Mouse (Mus musculus) layer of hippocampus, adult 8-10 months (tissue): ENCODE measurements around the gene Ecsit. TPM values are rescaled to one million over a fixed set of nuclear protein-coding genes. Genes with fewer than 3 reads are reported as not detected.
A peak's percentile ranks its signal among the peaks of the same experiment; 100 is the strongest.

Experiments
- DNase-seq, 2 experiments: peaks; one replicate each; pipeline ENCODE4 v3.0.0; 2022; ENCODE audit warnings: low spot score in 2 of 2
- total RNA-seq, 4 experiments: library from RNA; stranded (reverse); gene quantifications; 2 replicates each; pipeline ENCODE4 v1.2.4; 2022

Gene Ecsit
- total RNA-seq, result 10 to 100 TPM; 43.7 to 51.6 (median 45.7) TPM

DNA sequence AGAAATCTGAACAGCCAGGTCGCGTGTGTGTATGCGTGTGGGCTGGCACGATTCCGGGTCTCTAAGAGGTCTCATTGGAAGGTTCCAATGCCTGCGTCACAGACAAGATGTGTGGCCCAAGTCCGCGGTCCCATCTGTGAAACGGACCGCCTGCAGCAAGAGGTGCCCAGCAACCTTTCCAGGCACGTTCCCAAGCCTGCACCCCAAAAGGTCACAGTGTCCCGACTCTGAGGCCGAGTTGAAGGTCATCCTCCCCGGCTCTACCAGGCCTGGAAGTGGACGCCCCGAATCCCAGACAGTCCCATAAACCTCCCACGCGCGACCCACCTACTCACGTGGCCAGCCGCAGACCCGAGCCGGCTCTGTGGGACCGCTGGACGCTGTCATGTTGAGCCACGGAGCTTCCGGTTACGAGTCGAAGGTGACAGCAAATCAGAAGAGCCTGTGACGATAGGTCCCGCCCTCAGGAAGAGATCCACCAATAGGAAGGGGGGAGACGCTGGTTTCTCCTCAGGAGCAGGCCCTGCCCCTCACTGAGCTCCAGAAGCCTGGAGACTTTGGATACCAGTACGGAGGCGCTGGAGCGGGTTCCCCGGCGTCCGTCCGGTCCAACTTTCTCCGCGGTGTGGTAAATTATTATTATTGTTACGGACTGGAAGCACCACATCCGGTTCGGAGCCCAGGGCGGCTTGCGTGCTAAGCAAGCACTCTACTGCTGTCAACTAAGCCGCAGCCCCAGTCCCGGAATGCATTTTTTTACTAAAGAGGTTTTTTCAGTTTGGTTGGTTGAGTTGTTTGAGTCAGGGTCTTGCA lies at the start of gene Ecsit:
TSS of gene Ecsit (minus strand) at position 417 of the 813 bp plus-strand sequence.
- peak; percentile 95 to 96 for DNase-seq

DNA sequence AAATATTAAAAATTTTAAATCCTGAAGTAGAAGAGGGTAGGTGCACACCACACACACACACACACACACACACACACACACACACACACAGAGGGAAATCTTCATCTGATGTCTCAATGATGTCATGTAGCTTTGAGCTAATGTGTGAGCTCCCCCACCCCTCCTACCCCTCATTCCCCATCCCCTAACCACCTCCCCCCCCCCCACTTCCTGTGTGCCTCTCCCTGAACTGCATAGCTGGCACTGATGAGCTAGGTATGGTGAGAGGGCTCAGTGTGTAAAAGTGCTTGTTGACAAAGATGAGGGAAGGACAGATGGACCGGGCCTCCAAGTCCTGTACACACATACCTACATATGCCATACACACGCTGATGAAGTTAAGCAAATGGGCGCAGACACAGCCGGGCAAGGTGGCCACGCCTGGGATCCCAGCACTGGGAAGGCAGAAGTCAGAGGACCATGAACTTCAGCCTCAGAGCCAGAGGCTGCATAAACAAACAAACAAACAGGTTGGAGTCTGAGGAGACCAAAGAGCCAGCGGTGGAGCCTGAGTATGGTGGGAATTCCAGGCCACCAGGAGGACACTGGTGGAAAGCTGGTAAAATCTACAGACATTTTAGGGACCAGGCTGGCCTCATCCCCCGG lies 49.1 kb upstream of the Ecsit start:
- no peak for DNase-seq

DNA sequence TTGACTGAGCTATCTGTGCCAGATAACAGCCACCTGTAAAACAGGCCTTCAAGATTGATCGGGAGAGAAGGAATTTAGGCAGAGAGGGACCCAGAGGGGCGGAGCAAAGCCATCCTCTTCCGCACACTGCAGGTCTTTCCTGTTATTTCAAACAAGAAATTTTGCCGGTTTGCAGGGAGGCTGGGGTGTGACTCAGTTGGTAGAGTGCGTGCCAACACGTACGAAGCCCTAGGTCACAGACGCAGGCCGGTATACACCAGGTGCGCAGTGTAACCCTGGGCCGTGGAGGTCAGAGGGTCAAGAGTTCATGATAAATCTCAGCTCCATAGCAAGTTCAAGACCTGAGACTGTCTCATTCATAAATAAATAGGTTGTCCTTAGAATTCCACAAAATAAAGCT lies 47.0 kb upstream of the Ecsit start:
- DNase-seq, result no peak

DNA sequence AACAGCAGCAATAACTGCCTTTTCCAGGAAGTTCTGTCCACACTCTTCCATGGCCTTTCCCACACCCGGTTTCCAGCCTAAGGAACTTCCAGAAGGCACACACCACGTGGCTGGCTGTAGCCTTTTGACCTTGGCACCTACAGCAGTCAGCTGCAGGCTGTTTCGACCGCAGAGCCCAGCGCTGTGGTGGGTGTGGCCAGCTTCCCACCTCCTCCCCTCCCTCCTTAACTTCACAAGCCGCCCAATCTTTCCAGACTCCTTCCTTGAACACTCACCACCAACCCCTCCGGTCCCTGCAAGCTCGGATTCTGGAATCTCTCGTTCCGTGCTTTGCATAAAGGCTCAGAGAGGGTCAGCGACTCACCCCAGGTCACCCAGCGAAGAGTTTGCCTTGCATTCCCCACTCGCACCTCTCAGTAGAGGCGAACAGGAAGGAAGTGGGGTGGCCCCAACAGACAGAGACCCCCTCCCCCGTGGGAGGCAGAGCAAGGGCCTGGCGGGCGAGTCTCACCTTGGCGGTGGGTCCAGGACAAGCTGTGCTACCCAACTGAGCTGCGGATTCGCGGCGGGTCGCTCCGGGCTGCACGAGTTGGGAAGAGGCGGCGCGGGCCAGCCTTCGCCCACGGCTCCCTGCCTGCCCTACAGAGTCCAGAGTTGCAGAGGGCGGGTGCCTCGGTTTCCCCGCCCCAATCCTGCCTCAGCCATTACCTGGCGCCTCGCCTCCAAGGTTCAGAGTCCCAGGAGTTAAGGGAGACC lies 46.2 kb upstream of the Ecsit start:
- no peak for DNase-seq

DNA sequence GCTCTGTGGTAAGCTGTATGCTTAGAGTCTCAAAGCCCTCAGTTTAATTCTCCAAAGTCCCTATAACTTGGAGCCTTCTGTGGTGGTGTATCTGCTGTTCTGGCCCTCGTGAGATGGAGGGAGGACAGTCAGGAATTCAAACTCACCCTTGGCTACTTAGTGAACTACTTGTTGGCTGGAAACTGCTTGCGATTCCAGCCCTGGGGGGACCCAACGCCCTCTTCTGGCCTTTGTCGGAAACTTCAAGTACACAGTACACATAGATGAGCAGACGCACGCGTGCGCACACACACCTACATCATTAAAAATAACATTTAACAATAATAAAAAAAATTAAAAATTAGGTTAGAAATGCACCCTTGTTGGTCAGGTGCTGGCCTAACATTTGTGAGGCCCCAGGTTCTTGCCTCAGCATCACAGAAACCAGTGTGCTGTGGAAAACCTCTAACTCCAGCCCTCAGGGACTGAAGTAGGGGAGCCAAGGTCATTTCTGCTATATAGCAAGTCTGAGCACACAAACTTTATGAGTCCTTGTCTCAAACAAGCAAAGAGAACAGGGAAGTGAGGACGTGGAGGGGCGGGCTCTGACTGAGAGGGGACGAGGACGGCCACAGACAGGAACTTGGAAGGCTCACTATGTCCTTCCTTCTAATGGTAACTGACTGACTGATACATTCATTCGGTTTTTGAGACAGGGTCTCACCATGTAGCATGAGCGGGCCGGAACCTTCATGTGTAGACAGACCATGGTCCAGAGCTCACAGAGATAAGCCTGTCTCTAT lies 40.2 kb upstream of the Ecsit start:
- DNase-seq, result no peak

DNA sequence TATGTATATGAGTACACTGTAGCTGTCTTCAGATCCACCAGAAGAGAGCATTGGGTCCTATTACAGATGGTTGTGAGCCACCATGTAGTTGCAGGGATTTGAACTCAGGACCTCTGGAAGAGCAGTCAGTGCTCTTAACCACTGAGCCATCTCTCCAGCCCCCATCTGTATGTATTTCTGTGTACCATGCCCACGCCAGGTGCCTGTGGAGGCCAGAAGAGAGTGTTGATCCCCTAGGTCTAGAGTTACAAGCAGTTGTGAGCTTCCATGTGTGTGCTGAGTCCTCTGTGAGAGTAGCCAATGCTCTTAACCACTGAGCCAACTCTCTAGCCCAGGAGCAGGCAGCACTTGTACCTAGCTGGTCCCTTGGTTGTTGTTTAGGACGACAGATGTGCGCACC lies 38.9 kb upstream of the Ecsit start:
- no peak for DNase-seq

DNA sequence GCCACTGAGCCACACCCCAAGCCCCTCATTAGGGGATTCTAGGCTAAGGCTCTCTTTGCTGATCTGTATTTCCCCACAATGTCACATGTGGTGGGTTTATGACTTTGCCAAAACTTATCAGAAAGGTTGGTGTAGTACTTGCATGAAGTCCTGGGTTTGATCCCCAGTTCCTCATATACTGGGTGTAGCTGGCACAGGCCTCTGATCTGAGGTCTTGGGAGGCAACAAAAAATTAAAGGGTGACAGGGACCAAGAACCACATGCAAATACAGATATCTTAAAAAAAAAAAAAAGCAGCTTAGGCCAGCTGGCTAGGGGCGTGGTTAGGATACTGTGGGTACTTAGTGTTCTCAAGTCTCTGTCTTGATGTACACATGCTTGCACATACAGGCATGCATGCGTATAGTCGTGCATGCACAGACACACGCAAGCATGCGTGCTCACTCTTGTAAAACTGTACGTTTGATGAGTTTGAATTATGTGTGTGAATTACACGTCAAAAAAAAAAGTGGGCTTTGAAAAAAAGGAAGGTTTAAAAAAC lies 37.9 kb upstream of the Ecsit start:
- no peak for DNase-seq

DNA sequence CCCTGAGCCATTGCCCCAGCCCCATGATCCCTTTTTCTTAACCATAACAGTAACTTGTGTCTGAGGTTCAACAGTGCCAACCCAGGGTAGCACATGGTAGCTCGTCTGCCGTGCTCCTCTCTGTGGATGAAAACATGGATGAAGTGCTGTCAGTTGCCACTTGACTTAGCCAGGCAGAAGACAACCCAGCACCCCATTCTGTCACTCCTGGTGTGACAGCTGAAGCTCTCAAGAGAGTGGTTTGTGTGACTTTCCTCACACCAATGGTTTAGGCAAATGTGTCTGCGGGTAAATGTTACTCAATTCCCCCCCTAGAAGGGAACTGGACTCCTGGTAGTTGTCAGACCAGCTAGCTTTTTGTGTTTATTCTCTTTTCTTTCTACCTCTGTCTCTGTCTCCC lies 36.8 kb upstream of the Ecsit start:
- no peak for DNase-seq

DNA sequence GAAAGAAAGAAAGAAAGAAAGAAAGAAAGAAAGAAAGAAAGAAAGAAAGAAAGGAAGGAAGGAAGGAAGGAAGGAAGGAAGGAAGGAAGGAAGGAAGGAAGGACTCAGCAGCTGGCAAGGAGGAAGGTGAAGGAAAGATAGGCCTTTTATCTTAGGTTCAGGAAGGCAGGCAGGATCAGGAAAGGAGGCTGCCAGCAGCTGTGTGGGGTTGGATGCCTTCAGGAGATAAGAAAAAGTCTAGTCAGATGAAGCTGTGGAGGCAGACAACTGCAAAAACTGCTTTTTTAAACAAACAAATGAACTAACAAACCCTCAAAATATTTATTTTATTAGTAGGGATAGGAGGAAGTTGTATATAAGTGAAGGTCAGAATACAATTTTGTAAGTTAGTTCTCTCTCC lies 36.3 kb upstream of the Ecsit start:
- DNase-seq, result no peak

DNA sequence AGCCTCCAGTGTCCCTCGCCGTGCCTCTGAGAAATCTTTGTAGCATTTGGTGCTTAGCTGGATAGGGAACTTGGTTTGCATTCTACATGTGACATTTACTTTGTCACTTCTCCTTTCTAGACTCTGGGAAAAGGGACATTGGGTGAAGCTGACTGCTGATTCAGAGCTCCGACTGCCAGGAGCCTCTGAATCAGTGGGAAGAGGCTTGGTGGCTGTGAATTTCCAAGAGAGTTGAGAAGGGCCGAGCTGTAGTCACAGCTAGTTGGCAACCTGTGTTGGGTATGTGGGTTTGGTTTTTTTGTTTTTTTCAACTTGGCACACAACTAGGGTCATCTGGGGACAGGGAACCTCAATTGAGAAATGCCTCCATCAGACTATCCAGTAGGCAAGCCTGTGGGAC lies 34.3 kb upstream of the Ecsit start:
- peak in 1 of 2 experiments; percentile 31 for DNase-seq

DNA sequence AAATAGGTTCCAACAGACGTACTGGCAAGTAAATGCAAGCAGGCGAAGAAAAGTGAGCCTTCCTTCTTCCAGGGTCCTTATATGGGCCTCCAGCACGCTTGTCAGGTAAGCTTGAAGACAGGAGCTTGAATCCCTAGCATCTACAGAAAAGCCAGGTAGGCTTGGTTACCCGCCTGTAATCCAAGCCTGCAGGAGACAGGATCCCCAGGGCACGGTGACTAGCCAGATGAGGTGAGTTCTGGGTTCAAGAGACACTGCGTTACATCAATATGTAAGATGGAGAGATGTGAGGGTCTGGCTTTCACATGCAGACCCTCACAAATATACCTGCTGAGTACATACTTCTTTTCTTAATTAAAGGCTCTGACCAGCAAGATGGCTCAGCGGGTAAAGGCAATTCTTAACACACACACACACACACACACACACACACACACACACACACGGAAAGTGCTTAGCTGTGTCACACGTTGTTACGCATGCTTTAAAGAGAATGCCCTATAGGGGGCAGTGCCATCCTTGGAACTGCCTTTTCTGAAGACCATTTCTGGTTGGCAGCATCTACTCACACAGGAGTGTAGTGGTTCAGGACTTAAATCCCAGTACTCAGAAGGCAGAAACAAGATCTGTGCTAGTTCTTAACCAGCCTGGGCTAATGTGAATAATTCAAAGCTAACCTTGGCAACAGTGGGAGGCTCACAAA lies 32.7 kb upstream of the Ecsit start:
- DNase-seq, result peak in 1 of 2 experiments; percentile 43

DNA sequence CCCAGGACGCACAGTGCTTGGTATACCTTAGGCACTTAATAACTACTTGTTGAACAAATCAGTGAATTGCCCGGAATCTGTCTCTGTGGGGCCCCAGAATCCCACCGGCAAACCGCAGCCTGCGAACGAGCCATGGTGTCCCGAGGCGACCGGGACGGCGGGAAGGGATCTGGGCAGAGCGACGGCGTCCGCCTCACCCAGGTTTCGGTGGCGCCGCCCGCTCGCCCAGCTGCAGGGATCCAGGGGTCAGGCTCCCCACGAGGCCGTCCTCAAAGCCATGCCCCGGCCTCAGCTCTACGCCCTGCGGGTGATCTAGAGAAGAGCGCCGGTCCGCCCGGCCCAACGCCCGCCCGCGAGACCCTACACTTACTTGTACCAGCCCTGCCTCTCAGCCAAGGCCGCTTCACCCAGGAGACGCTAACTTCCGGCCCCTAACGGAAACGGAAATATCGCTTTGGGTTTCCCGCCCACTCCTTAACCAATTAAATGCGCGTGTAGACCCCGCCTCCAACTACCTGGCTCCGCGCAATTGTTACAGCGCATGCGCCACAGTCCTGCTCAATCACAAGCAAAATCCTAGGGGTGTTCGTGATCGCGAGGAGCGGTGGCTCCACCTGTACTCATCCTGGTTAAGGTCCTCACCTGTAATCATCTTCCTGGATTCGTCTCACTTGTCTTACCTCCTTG lies 31.6 kb upstream of the Ecsit start, which contains the start of gene Elof1:
TSS of gene Elof1 (minus strand) at position 433 of the 687 bp plus-strand sequence.
- peak; percentile 94 to 96 for DNase-seq

DNA sequence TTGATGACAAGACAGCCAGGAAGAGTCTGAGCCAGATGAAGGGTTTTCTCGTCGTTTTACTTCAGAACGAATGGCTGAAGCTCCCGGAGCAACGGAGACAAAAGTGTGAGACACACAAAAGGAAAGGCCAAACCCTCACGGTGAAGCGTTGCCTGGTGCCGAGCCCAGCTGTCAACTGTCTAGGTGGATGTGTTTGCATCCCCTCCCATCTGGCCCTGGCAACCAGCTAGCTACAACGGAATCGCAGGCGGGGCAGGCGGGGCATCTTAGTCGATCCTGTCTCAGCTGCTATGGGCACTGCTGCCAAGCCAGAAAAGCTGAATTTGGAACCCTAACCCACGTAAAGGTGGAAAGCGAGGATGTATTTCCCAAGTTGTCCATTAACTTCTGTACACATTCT lies 30.8 kb upstream of the Ecsit start:
- no peak for DNase-seq

DNA sequence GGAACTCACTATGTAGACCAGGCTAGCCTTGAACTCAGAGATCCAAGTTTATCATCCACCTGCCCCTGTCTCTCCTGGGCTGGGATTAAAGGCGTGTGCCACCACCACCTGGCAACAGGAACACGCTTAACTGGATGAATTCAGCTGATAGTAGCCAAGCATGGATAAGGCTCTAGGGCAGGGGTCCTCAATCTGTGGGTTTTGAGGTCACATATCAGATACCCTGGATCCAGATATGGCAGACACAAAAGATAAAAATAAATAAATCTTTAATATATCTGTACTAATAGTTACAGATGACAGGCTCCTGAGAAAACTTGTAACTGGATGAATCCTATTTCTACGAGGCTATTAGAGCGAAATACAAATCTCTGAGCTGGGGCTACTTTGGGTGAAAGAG lies 30.4 kb upstream of the Ecsit start:
- no peak for DNase-seq

DNA sequence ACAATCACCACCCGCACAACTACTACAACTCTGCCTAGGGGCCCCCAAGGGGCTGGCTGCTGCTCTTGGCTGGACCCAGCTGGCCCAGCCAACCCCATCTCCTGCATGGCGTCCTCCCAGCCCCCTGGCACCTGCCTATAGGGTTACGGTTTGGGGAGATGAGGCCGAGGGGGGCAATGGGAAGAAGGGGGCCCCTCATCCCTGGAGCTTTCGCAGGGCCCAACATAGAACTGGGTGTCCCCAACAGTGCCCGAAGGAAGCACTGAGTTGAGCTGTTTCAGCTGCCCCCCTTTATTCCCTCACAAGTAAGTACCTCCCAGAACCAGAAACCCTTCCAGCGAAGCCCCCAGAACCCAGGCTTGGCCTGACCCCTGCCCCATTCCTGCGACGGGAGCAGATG lies 23.0 kb upstream of the Ecsit start:
- DNase-seq, result no peak

DNA sequence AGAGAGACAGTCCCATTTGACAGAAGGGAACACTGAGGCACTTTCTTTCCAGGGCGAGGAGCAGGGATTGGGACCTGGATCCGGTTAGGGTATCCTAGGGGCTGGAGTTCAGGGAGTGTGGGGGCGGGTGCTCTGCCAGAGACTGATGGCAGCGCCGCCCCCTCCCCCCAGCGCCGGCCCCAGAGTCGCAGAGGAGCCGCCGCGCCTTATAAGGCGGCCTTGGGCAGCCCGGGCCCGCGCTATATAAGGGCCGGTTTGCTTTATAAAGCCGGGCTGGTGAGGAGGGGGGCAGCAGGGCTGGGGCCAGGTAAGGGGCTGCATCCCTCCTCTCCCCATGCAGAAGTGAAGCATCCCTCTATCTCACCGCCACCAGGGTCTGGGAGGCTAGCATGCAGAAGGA lies 14.7 kb upstream of the Ecsit start:
- no peak for DNase-seq

DNA sequence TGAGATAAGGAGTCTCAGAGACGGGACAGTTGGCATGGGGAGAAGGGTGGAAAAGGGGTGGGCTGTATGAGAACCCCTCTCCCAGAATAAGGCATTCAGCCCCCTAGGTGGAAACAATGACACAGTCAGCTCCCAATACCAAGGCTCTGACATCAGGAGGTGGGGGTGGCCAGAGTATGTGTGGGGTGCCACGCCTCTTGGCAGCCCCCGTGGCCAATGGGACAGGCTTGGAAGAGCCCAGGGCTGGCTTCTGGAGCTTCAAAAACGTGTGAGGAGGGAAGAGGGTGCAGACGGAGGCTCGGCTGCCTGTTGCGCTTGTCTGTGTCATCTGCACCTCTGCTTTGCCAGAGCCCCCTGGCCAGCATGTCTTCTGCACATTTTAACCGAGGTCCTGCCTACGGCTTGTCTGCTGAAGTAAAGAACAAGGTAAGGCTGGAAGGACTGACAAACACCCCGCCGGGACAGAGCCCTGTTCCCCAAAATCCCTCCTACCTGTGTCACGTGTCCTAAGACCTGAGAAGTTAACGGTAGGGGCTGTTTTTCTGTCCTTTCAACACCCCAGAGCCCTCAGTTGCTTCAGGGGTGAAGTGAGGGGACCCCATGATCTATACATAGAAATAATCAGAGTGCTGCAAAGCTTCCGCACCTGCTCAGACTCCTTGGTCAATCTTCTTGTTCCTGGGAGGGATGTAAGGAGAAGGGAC lies 13.9 kb upstream of the Ecsit start, which contains the start of gene Cnn1:
TSS of gene Cnn1 (plus strand) at position 224 of the 704 bp plus-strand sequence.
- no peak for DNase-seq

DNA sequence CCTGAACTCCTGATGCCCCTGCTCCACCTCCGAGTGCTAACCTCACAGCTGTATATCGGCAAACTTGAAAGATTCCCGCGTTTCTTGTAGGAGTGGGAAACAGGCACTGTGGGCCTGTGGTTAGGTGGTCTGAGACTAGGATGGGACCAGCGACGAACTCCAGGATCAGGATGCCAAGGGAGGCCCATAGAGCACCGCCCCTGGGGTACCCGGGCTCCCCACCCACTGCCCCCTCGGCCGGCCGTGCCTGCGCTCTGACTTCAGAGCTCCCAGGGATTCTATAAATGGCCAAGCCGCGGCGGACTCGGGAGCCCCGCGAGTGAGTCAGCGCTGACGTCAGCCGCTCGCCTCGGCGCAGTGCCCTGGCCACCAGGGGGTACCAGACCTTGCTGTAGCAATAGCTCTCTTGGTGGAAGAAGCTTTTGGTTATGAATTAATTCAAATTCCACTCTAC lies 10.6 kb upstream of the Ecsit start:
- DNase-seq, result peak in 1 of 2 experiments; percentile 59

DNA sequence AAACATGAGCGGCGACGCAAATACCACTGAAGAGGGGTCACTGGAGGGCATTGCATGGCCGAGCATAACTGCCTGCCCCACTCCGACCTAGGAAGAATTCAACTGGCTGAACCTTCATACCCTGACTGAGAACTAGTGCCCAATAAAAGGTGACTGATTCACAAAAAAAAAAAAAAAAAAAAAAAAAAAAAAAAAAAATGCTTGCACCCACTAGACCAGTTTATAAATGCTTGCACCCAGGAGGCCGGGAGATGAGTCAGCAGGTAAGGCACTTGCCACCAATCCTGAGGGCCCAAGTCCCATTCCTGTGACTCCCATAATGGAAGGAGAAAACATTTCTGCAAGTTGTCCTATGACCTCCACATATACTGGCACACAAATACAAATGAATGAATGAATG lies 7.5 kb upstream of the Ecsit start:
- no peak for DNase-seq
